Mouse (Mus musculus) limb, embryonic 14.5 days (tissue): ENCODE results near the gene Adgrf5. TPM values are rescaled to one million over a fixed set of nuclear protein-coding genes. Genes with fewer than 3 reads are reported as not detected.

Experiments used
- ATAC-seq: fragments of 200-750 bp; cut with Nextera tagmentation; 2 replicates; pipeline ENCODE4 v1.8.0; 2017; ENCODE audit warnings: low read depth, moderate number of reproducible peaks, moderate TSS enrichment; ENCODE audit not compliant: low FRiP score
- DNase-seq: peaks from one replicate; pipeline ENCODE4 v3.0.0-alpha.2; 2015; ENCODE audit warnings: low spot score
- H3K27ac ChIP-seq: fragments of 300-500 bp; sonication (generic); replicated peaks from 2 replicates; pipeline ENCODE4 v1.5.1; 2014; ENCODE audit warnings: low read depth, mild to moderate bottlenecking, low read length, moderate library complexity, mixed read lengths
- H3K27me3 ChIP-seq: fragments of 300-500 bp; sonication (generic); 2 replicates; pipeline ENCODE4 v1.6.1; 2014; ENCODE audit warnings: low read length, mixed read lengths; ENCODE audit not compliant: control insufficient read depth, insufficient read depth
- H3K36me3 ChIP-seq: fragments of 300-500 bp; sonication (generic); 2 replicates; pipeline ENCODE4 v1.6.1; 2014; ENCODE audit warnings: mild to moderate bottlenecking, low read length, moderate library complexity, mixed read lengths; ENCODE audit not compliant: control insufficient read depth, insufficient read depth
- H3K4me1 ChIP-seq: fragments of 300-500 bp; sonication (generic); 2 replicates; pipeline ENCODE4 v1.6.1; 2014; ENCODE audit warnings: antibody characterized with exemption, low read length, mixed read lengths; ENCODE audit not compliant: control insufficient read depth, insufficient read depth
- H3K4me2 ChIP-seq: fragments of 300-500 bp; sonication (generic); replicated peaks from 2 replicates; pipeline ENCODE4 v1.6.1; 2014; ENCODE audit warnings: low read depth, mild to moderate bottlenecking, low read length, moderate library complexity; ENCODE audit not compliant: severe bottlenecking
- H3K4me3 ChIP-seq: fragments of 300-500 bp; sonication (generic); replicated peaks from 2 replicates; pipeline ENCODE4 v1.5.1; 2014; ENCODE audit warnings: low read length
- H3K9ac ChIP-seq: fragments of 300-500 bp; sonication (generic); 2 replicates; pipeline ENCODE4 v1.6.1; 2014; ENCODE audit warnings: mild to moderate bottlenecking, low read depth, low read length, moderate library complexity; ENCODE audit not compliant: severe bottlenecking
- H3K9me3 ChIP-seq: fragments of 300-500 bp; sonication (generic); 2 replicates; pipeline ENCODE4 v1.6.1; 2016; ENCODE audit warnings: low read length; ENCODE audit not compliant: control insufficient read depth
- POLR2A ChIP-seq: fragments of 200-500 bp; IDR thresholded peaks from 2 replicates; pipeline ENCODE4 v1.8.0; 2012; ENCODE audit warnings: inconsistent platforms, mild to moderate bottlenecking, moderate library complexity, borderline replicate concordance; ENCODE audit not compliant: insufficient read depth, insufficient read length; ENCODE audit errors: extremely low read depth
- WGBS: fragments of 180-500 bp; shearing (Covaris S2); extraction: QIAGEN DNeasy Blood & Tissue Kit; methylation state at CpG from one replicate; pipeline ENCODE4 v1.1.7; 2014; 5-methylcytosine and 5-hydroxymethylcytosine counted together
- polyA plus RNA-seq, 2 experiments: library from polyadenylated mRNA; depleted of rRNA in 1 of 2; stranded (reverse) in 1 of 2; unstranded in 1 of 2; fragments of >200 nt; fragmentation: Nextera tagmentation in 1 of 2; extraction: Ambion mirVana in 1 of 2; gene quantifications; 2 replicates each; pipeline versions ENCODE4 v1.2.1 to v1.2.3; 2012 to 2014

Gene Adgrf5
- polyA plus RNA-seq, 2 experiments = 7.7 to 11.9 TPM

DNA sequence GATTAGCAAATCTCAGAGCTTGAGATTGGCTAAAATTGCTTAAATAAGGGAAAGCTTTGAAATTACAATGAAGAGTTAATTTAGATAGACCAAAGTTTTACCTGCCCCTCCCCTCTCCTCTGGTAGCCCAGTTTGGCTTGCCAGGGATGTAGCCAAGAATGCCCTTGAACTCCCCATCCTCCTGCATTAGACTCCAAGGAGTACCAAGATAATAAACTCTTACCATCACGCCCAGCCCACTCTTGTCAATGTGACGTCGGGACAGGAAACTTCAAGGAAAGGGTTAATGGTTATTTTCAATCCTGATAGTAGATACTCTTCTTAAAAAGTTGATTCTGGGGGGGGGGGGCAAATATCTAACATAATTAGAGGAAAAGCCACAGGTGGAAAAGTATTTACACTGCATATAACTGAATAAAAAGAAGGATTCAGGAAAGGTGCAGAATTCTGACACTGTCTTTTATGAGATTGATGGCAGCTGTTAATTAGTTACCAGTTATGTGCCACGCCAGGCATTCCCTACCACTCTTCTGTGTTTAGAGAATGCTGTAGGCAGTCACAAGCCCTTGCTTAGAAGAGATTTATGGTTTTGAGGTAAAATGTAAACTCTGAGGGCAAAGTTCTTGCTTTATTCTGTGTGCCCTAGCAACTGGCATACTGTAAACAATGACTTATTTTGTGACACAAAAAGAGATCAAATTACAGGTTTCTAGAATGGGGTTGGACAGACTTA lies 143.8 kb downstream of the Adgrf5 start:
- H3K36me3 ChIP-seq = no peaks in the 10 kb centered on the region
- H3K4me2 ChIP-seq = no peak overlapping the region
- no peaks in the 10 kb centered on the region for H3K27me3 ChIP-seq
- H3K4me1 ChIP-seq = no peaks in the 10 kb centered on the region
- no peak overlapping the region for H3K4me3 ChIP-seq
- H3K9me3 ChIP-seq = no peaks in the 10 kb centered on the region
- 55% methylated on average over 4 of the region's 4 CpGs for WGBS
- no peak overlapping the region for H3K27ac ChIP-seq
- H3K9ac ChIP-seq = no peak overlapping the region
- ATAC-seq (no peak), DNase-seq (no peak)
- no peak for TF ChIP-seq POLR2A

DNA sequence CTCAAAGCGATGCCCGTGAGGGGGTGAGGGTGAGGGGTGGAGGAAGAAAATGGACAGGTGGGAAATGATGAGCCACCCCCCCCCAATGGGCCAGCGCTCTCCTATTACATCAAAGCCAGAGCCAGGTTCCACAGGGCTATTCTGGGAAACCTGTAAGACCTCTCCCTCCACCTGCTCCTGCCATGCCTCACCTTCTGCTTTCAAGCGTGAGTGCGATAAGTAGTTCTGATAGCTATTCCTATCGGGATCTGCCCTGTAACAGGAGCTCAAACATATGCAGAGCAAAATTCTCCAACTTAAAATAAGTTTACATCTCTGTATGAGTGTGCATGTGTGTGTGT lies 144.3 kb downstream of the Adgrf5 start:
- no peak overlapping the region for H3K27ac ChIP-seq
- no peaks in the 10 kb centered on the region for H3K4me1 ChIP-seq
- TF ChIP-seq POLR2A = no peak
- no peak for ATAC-seq
- no peak overlapping the region for H3K4me2 ChIP-seq
- H3K4me3 ChIP-seq = no peak overlapping the region
- H3K9ac ChIP-seq = no peak overlapping the region
- DNase-seq = no peak
- no peaks in the 10 kb centered on the region for H3K36me3 ChIP-seq
- H3K9me3 ChIP-seq = no peaks in the 10 kb centered on the region
- WGBS = 63% methylated on average over 6 of the region's 6 CpGs
- no peaks in the 10 kb centered on the region for H3K27me3 ChIP-seq

Other genes starting within 250 kb of the Adgrf5 start
- 0.08 and 0.10 TPM in 2 replicates for gene Adgrf1, start 90.1 kb upstream of the Adgrf5 start, polyA plus RNA-seq (2012; rRNA removed)
- gene Adgrf1, start 90.1 kb upstream of the Adgrf5 start, polyA plus RNA-seq (2014; fragmentation: Nextera tagmentation; extraction: Ambion mirVana) = 0.06 TPM in 1 of 2 replicates, not detected in the other
- 0.13 and 0.21 TPM in 2 replicates for gene Mep1a, start 142.4 kb downstream of the Adgrf5 start, polyA plus RNA-seq (2012; rRNA removed)
- gene Mep1a, start 142.4 kb downstream of the Adgrf5 start, polyA plus RNA-seq (2014; fragmentation: Nextera tagmentation; extraction: Ambion mirVana) = 0.08 TPM in 1 of 2 replicates, not detected in the other
- gene Ankrd66, start 183.2 kb downstream of the Adgrf5 start, polyA plus RNA-seq (2012; rRNA removed) = 0.14 and 0.18 TPM in 2 replicates
- 0.14 TPM in 1 of 2 replicates, not detected in the other for gene Ankrd66, start 183.2 kb downstream of the Adgrf5 start, polyA plus RNA-seq (2014; fragmentation: Nextera tagmentation; extraction: Ambion mirVana)
- 4.2 and 5.5 TPM in 2 replicates for gene Pla2g7, start 207.6 kb downstream of the Adgrf5 start, polyA plus RNA-seq (2012; rRNA removed)
- 9.3 and 11.3 TPM in 2 replicates for gene Pla2g7, start 207.6 kb downstream of the Adgrf5 start, polyA plus RNA-seq (2014; fragmentation: Nextera tagmentation; extraction: Ambion mirVana)